Mouse (Mus musculus): Measurements from ENCODE around the gene Gga1. TPM values are rescaled to one million over a fixed set of nuclear protein-coding genes. Genes with fewer than 3 reads are reported as not detected.

Gene Gga1
- total and polyA plus RNA-seq, 2 experiments from 2014 or later, result 42.9 to 55.7 TPM

- Histone ChIP-seq H3K36me3 (ENCODE audit: insufficient read depth) (peaks cover 51% of the 10 kb centered on the region), H3K27ac (ENCODE audit: low read depth, low read length) (no peak overlapping the region), H3K4me2 (ENCODE audit: low read depth) (no peak overlapping the region), H3K4me3 (ENCODE audit: low read depth, low read length) (no peak overlapping the region), H3K9ac (no peak overlapping the region), H3K4me1 (ENCODE audit: insufficient read depth) (no peaks in the 10 kb centered on the region), H3K27me3 (ENCODE audit: insufficient read depth, low read length) (no peaks in the 10 kb centered on the region), H3K9me3 (ENCODE audit: low read length) (no peaks in the 10 kb centered on the region)
- WGBS, result 67% methylated on average over 7 of the region's 7 CpGs
- no peak for DNase-seq
- no peak for ATAC-seq
- no peak for TF ChIP-seq CTCF (IDR thresholded peaks at IDR 0.05; ENCODE audit: low read depth)
These were observed 15.4 kb downstream of the Gga1 start for GRCm38 (mm10) chr15:78892440-78892839.

- H3K27ac ChIP-seq (ENCODE audit: low read depth, low read length), result no peak overlapping the region
- WGBS, result 79% methylated on average over 13 of the region's 13 CpGs
These were observed 17.7 kb downstream of the Gga1 start for GRCm38 (mm10) chr15:78894726-78895125.

GRCm38 (mm10) chr15:78895741-78896140, 18.8 kb downstream of the Gga1 start:
- Histone ChIP-seq H3K4me1 (ENCODE audit: insufficient read depth) (no peaks in the 10 kb centered on the region), H3K9ac (no peak overlapping the region), H3K36me3 (ENCODE audit: insufficient read depth) (peaks cover 27% of the 10 kb centered on the region), H3K27me3 (ENCODE audit: insufficient read depth, low read length) (0 out of 2 replicates have a peak, but pooled peaks cover 4% of the 10 kb centered on the region), H3K4me3 (ENCODE audit: low read depth, low read length) (no peak overlapping the region), H3K9me3 (ENCODE audit: low read length) (no peaks in the 10 kb centered on the region), H3K4me2 (ENCODE audit: low read depth) (no peak overlapping the region), H3K27ac (ENCODE audit: low read depth, low read length) (no peak overlapping the region)
- TF ChIP-seq CTCF (IDR thresholded peaks at IDR 0.05; ENCODE audit: low read depth), result no peak
- DNase-seq (no peak), ATAC-seq (no peak)
- WGBS, result 82% methylated on average over 2 of the region's 2 CpGs

More at GRCm38 (mm10) chr15:78894726-78895125, 17.7 kb downstream of the Gga1 start:
- H3K9ac ChIP-seq, result no peak overlapping the region
- H3K27me3 ChIP-seq (ENCODE audit: insufficient read depth, low read length), result 0 out of 2 replicates have a peak, but pooled peaks cover 4% of the 10 kb centered on the region
- H3K9me3 ChIP-seq (ENCODE audit: low read length), result no peaks in the 10 kb centered on the region
- no peak for ATAC-seq
- no peak for DNase-seq
- TF ChIP-seq CTCF (IDR thresholded peaks at IDR 0.05; ENCODE audit: low read depth), result no peak
- H3K36me3 ChIP-seq (ENCODE audit: insufficient read depth), result peaks cover 34% of the 10 kb centered on the region
- H3K4me3 ChIP-seq (ENCODE audit: low read depth, low read length), result no peak overlapping the region
- no peaks in the 10 kb centered on the region for H3K4me1 ChIP-seq (ENCODE audit: insufficient read depth)
- H3K4me2 ChIP-seq (ENCODE audit: low read depth), result no peak overlapping the region

- Histone ChIP-seq H3K9ac (no peak overlapping the region), H3K9me3 (ENCODE audit: low read length) (no peaks in the 10 kb centered on the region), H3K4me1 (ENCODE audit: insufficient read depth) (no peaks in the 10 kb centered on the region), H3K27ac (ENCODE audit: low read depth, low read length) (no peak overlapping the region), H3K27me3 (ENCODE audit: insufficient read depth, low read length) (0 out of 2 replicates have a peak, but pooled peaks cover 4% of the 10 kb centered on the region), H3K4me3 (ENCODE audit: low read depth, low read length) (no peak overlapping the region), H3K36me3 (ENCODE audit: insufficient read depth) (peaks cover 23% of the 10 kb centered on the region), H3K4me2 (ENCODE audit: low read depth) (no peak overlapping the region)
- 86% methylated on average over 3 of the region's 3 CpGs for WGBS
- ATAC-seq (no peak), DNase-seq (no peak)
- no peak for TF ChIP-seq CTCF (IDR thresholded peaks at IDR 0.05; ENCODE audit: low read depth)
These were observed 19.2 kb downstream of the Gga1 start for GRCm38 (mm10) chr15:78896149-78896548.

- WGBS, result 92% methylated on average over 4 of the region's 4 CpGs
These were observed 20.5 kb downstream of the Gga1 start for GRCm38 (mm10) chr15:78897488-78897887.

GRCm38 (mm10) chr15:78898507-78899001, 21.6 kb downstream of the Gga1 start:
- 59% methylated on average over 6 of the region's 6 CpGs for WGBS

More at GRCm38 (mm10) chr15:78897488-78897887, 20.5 kb downstream of the Gga1 start:
- no peak overlapping the region for H3K4me3 ChIP-seq (ENCODE audit: low read depth, low read length)
- peaks cover 10% of the 10 kb centered on the region for H3K36me3 ChIP-seq (ENCODE audit: insufficient read depth)
- DNase-seq, result no peak
- H3K27me3 ChIP-seq (ENCODE audit: insufficient read depth, low read length), result 0 out of 2 replicates have a peak, but pooled peaks cover 4% of the 10 kb centered on the region
- H3K9me3 ChIP-seq (ENCODE audit: low read length), result no peaks in the 10 kb centered on the region
- TF ChIP-seq CTCF (IDR thresholded peaks at IDR 0.05; ENCODE audit: low read depth), result no peak
- H3K27ac ChIP-seq (ENCODE audit: low read depth, low read length), result no peak overlapping the region
- H3K9ac ChIP-seq, result no peak overlapping the region
- no peak overlapping the region for H3K4me2 ChIP-seq (ENCODE audit: low read depth)
- no peak for ATAC-seq
- H3K4me1 ChIP-seq (ENCODE audit: insufficient read depth), result no peaks in the 10 kb centered on the region

GRCm38 (mm10) chr15:78899409-78899739, 22.4 kb downstream of the Gga1 start, which contains the start of gene Gm49510:
TSS of gene Gm49510 (plus strand) at chr15:78899667.
- peak within 1 kb of the TSS; percentile 98 for H3K4me2 ChIP-seq (ENCODE audit: low read depth)
- no peak for TF ChIP-seq CTCF (IDR thresholded peaks at IDR 0.05; ENCODE audit: low read depth)
- H3K36me3 ChIP-seq (ENCODE audit: insufficient read depth), result no peaks in the 10 kb centered on the region
- ATAC-seq, result no peak
- no peak for DNase-seq
- 0 out of 2 replicates have a peak, but pooled peaks cover 4% of the 10 kb centered on the region for H3K27me3 ChIP-seq (ENCODE audit: insufficient read depth, low read length)
- peak within 1 kb of the TSS; percentile 56 for H3K9ac ChIP-seq
- peak within 1 kb of the TSS; percentile 48 for H3K4me3 ChIP-seq (ENCODE audit: low read depth, low read length)
- WGBS, result 4% methylated on average over 20 of the region's 20 CpGs
- no peaks in the 10 kb centered on the region for H3K9me3 ChIP-seq (ENCODE audit: low read length)
- H3K4me1 ChIP-seq (ENCODE audit: insufficient read depth), result no peaks in the 10 kb centered on the region
- H3K27ac ChIP-seq (ENCODE audit: low read depth, low read length), result 0 out of 2 replicates have a peak within 1 kb of the TSS, but pooled peaks have one; percentile 35

More at GRCm38 (mm10) chr15:78898507-78899001, 21.6 kb downstream of the Gga1 start:
- ATAC-seq, result no peak
- no peak overlapping the region for H3K4me3 ChIP-seq (ENCODE audit: low read depth, low read length)
- H3K9ac ChIP-seq, result no peak overlapping the region
- H3K9me3 ChIP-seq (ENCODE audit: low read length), result no peaks in the 10 kb centered on the region
- H3K27ac ChIP-seq (ENCODE audit: low read depth, low read length), result no peak overlapping the region
- TF ChIP-seq CTCF (IDR thresholded peaks at IDR 0.05; ENCODE audit: low read depth), result no peak
- no peak for DNase-seq
- no peaks in the 10 kb centered on the region for H3K4me1 ChIP-seq (ENCODE audit: insufficient read depth)
- H3K27me3 ChIP-seq (ENCODE audit: insufficient read depth, low read length), result 0 out of 2 replicates have a peak, but pooled peaks cover 4% of the 10 kb centered on the region
- H3K4me2 ChIP-seq (ENCODE audit: low read depth), result no peak overlapping the region
- no peaks in the 10 kb centered on the region; the same call in 1 of the 2 replicates for H3K36me3 ChIP-seq (ENCODE audit: insufficient read depth)
